Mouse (Mus musculus) liver, embryonic 11.5 days (tissue): ENCODE data around the gene Dna2. TPM values are rescaled to one million over a fixed set of nuclear protein-coding genes. Genes with fewer than 3 reads are reported as not detected.

Experiments
- ATAC-seq: fragments of 200-750 bp; cut with Nextera tagmentation; replicated peaks from 2 replicates; pipeline ENCODE4 v1.8.0; 2017; ENCODE audit warnings: moderate number of reproducible peaks, mild to moderate bottlenecking, moderate TSS enrichment, moderate library complexity; ENCODE audit not compliant: low FRiP score
- DNase-seq: peaks from one replicate; pipeline ENCODE4 v3.0.0-alpha.2; 2017; ENCODE audit warnings: low spot score
- H3K27ac ChIP-seq: fragments of 300-500 bp; sonication (generic); 2 replicates; pipeline ENCODE4 v1.5.1; 2014; ENCODE audit warnings: mild to moderate bottlenecking, low read depth, low read length, control low read depth
- H3K27me3 ChIP-seq: fragments of 300-500 bp; sonication (generic); replicated peaks from 2 replicates; pipeline ENCODE4 v1.6.1; 2014; ENCODE audit warnings: low read length, mixed read lengths; ENCODE audit not compliant: control insufficient read depth, insufficient read depth
- H3K36me3 ChIP-seq: fragments of 300-500 bp; sonication (generic); 2 replicates; pipeline ENCODE4 v1.6.1; 2014; ENCODE audit warnings: mild to moderate bottlenecking, low read length, moderate library complexity, mixed read lengths; ENCODE audit not compliant: control insufficient read depth, insufficient read depth
- H3K4me1 ChIP-seq: fragments of 300-500 bp; sonication (generic); replicated peaks from 2 replicates; pipeline ENCODE4 v1.6.1; 2014; ENCODE audit warnings: low read length, mixed read lengths; ENCODE audit not compliant: control insufficient read depth, insufficient read depth
- H3K4me2 ChIP-seq: fragments of 300-500 bp; sonication (generic); 2 replicates; pipeline ENCODE4 v1.6.1; 2014; ENCODE audit warnings: mild to moderate bottlenecking, control low read depth, moderate library complexity
- H3K4me3 ChIP-seq: fragments of 300-500 bp; sonication (generic); 2 replicates; pipeline ENCODE4 v1.5.1; 2014; ENCODE audit warnings: low read depth, low read length, control low read depth
- H3K9ac ChIP-seq: fragments of 300-500 bp; sonication (generic); 2 replicates; pipeline ENCODE4 v1.6.1; 2014; ENCODE audit warnings: low read depth, low read length, control low read depth
- H3K9me3 ChIP-seq: fragments of 300-500 bp; sonication (generic); 2 replicates; pipeline ENCODE4 v1.6.1; 2016; ENCODE audit warnings: low read length, inconsistent platforms, mixed read lengths; ENCODE audit not compliant: control insufficient read depth
- WGBS: fragments of 180-500 bp; shearing (Covaris S2); extraction: QIAGEN DNeasy Blood & Tissue Kit; methylation state at CpG from one replicate; pipeline ENCODE4 v1.1.7; 2014; 5-methylcytosine and 5-hydroxymethylcytosine counted together
- polyA plus RNA-seq: library from polyadenylated mRNA; unstranded; fragments of >200 nt; fragmentation: Nextera tagmentation; extraction: Ambion mirVana; gene quantifications from 2 replicates; pipeline ENCODE4 v1.2.1, GENCODE M21; 2014

Dna2 gene
- polyA plus RNA-seq, 1 experiment from 2014 or later: 58.1 TPM

DNA sequence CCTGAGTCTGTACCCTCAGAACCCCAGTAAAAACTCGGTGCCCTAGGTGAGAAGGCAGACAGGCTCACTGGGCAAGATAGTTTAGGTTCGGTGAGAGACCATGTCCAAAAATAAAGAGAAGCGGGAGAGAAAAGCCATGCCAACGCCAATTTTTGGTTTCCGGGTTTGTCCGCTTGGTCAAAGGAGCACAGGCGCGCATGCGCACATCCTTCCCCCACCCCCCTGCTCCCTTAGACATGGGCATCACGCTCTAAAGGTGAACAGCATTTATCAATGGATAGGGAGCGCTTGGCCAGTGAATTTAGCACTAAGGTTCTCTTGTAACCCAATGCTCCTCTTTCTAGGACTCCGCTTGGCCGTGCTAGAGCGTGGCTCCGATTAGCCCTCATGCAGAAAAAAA lies 43.8 kb downstream of the Dna2 start:
- peaks cover 10% of the 10 kb centered on the region; the same call in 1 of the 2 replicates for H3K36me3 ChIP-seq
- WGBS: 94% methylated on average over 15 of the region's 15 CpGs
- DNase-seq (no peak), ATAC-seq (no peak)
- H3K4me1 ChIP-seq: no peaks in the 10 kb centered on the region
- no peak overlapping the region for H3K27ac ChIP-seq
- no peak overlapping the region for H3K4me2 ChIP-seq
- H3K9me3 ChIP-seq: no peaks in the 10 kb centered on the region
- no peaks in the 10 kb centered on the region for H3K27me3 ChIP-seq
- H3K9ac ChIP-seq: no peak overlapping the region
- H3K4me3 ChIP-seq: no peak overlapping the region

DNA sequence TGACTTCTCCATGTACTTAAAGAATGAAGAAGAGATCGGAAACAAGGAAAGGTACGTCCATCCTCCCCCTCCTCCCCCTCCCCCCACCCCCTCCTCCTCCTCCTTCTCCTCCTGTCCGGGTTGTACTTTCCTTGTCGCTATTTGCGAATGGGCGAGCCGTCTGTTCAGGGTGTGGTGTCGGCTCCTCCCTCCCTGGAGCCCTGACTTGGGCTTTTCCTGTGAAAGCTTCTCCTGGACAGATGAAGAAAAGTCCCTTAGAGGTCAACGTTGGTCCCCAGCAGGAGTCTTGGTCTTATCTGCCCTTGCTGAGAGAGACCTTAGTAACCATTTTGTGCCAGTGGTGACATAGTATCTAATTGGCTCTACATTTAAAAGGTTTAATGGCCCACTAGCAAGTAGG lies 47.2 kb downstream of the Dna2 start:
- Histone ChIP-seq H3K4me2 (no peak overlapping the region), H3K4me1 (no peaks in the 10 kb centered on the region), H3K36me3 (peaks cover 15% of the 10 kb centered on the region; the same call in 1 of the 2 replicates), H3K9me3 (no peaks in the 10 kb centered on the region), H3K4me3 (no peak overlapping the region), H3K27ac (no peak overlapping the region), H3K9ac (no peak overlapping the region), H3K27me3 (no peaks in the 10 kb centered on the region)
- no peak for ATAC-seq
- no peak for DNase-seq
- WGBS: 86% methylated on average over 5 of the region's 9 CpGs

DNA sequence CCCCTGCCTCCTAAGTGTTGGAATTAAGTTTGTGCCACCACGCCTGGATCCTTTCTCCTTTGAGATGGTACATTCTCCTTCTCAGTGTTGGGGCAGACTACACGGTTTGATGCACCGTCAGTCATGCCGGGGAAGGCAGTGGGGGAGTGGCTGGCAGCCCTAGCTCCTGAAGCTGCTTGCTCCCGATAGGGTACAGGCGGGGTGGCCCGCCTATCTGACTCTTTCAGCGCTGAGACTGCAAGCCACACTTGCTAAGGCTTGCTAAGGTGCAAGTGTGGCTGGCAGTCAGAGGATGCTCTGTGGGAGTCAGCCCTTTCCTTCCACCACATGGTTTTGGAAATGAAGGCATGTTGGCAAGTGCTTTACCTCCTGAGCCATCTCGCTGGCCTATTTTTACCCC lies 53.8 kb downstream of the Dna2 start:
- Histone ChIP-seq H3K4me2 (no peak overlapping the region), H3K36me3 (peaks cover 21% of the 10 kb centered on the region), H3K4me3 (no peak overlapping the region), H3K27ac (no peak overlapping the region), H3K9me3 (no peaks in the 10 kb centered on the region), H3K9ac (no peak overlapping the region), H3K4me1 (no peaks in the 10 kb centered on the region), H3K27me3 (no peaks in the 10 kb centered on the region)
- 71% methylated on average over 9 of the region's 9 CpGs for WGBS
- DNase-seq (no peak), ATAC-seq (peak; percentile 83; the same call in 1 of the 2 replicates)

DNA sequence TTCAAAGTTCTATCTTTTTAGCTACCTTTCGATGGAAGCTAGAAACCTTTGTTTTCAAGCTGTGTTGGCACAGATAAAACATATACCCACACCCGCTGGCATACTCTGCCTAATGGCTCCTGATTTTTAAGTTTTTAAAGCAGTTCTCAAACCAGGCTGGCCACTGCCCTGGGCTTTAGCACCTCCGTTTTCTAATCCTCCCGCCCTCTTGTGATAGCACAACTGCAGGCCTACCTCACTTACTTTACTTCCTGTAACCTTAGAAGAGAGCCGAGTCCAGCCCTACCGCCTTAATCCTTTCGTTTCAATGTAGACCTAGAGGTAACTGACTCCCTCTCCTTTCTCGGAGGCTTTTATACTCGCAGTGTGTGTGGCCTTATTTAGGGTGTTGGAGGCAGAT lies 56.4 kb downstream of the Dna2 start:
- H3K27ac ChIP-seq: no peak overlapping the region
- no peaks in the 10 kb centered on the region for H3K4me1 ChIP-seq
- no peaks in the 10 kb centered on the region for H3K9me3 ChIP-seq
- H3K36me3 ChIP-seq: peaks cover 16% of the 10 kb centered on the region
- H3K4me3 ChIP-seq: no peak overlapping the region
- no peak overlapping the region for H3K4me2 ChIP-seq
- no peak for ATAC-seq
- 72% methylated on average over 9 of the region's 9 CpGs for WGBS
- H3K9ac ChIP-seq: no peak overlapping the region
- no peaks in the 10 kb centered on the region for H3K27me3 ChIP-seq
- DNase-seq: no peak

DNA sequence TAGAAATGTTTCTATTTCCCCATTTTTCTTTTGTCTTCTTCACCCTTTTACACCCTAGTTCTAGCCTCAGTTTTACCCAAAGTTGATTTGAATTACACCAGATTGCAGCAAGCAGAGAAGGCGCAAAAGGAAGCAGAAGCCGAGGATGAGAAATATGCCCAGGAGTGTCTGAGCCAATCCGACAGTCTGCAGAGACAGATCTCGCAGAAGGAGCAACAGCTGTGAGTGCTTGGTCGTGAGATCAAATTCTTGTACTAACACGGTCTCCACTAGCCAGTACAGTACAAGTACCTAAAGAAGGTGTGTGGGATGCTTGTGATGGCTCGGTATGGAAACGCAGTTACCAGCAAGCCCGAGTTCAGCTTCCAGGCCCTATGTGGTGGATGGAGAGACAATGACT lies 57.7 kb downstream of the Dna2 start:
- H3K27ac ChIP-seq: no peak overlapping the region
- H3K27me3 ChIP-seq: no peaks in the 10 kb centered on the region
- H3K4me1 ChIP-seq: no peaks in the 10 kb centered on the region
- no peak overlapping the region for H3K9ac ChIP-seq
- DNase-seq (no peak), ATAC-seq (no peak)
- H3K4me3 ChIP-seq: no peak overlapping the region
- no peak overlapping the region for H3K4me2 ChIP-seq
- 92% methylated on average over 9 of the region's 9 CpGs for WGBS
- peaks cover 16% of the 10 kb centered on the region for H3K36me3 ChIP-seq
- H3K9me3 ChIP-seq: no peaks in the 10 kb centered on the region

DNA sequence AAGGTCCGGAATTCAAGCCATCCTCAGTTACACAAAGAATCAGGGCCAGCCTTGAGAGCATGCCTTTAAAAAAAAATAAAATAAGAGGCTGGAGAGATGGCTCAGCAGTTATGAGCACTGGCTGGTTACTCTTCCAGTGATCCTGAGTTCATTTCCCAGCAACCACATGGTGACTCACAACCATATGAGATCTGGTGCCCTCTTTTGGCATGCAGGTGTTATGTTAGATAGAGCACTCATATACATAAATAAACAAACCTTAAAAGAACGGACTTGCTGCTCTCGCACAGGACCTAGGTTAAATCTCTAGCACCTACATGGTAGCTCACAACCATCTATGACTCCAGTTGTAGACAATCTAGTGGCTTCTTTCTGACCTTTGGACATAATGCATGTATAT lies 61.4 kb downstream of the Dna2 start:
- no peak overlapping the region for H3K27ac ChIP-seq
- ATAC-seq: no peak
- no peak overlapping the region for H3K4me3 ChIP-seq
- no peaks in the 10 kb centered on the region for H3K9me3 ChIP-seq
- no peaks in the 10 kb centered on the region for H3K27me3 ChIP-seq
- H3K9ac ChIP-seq: no peak overlapping the region
- 72% methylated on average over 3 of the region's 3 CpGs for WGBS
- no peak for DNase-seq
- no peaks in the 10 kb centered on the region for H3K4me1 ChIP-seq
- peaks cover 16% of the 10 kb centered on the region; the same call in 1 of the 2 replicates for H3K36me3 ChIP-seq
- H3K4me2 ChIP-seq: no peak overlapping the region

DNA sequence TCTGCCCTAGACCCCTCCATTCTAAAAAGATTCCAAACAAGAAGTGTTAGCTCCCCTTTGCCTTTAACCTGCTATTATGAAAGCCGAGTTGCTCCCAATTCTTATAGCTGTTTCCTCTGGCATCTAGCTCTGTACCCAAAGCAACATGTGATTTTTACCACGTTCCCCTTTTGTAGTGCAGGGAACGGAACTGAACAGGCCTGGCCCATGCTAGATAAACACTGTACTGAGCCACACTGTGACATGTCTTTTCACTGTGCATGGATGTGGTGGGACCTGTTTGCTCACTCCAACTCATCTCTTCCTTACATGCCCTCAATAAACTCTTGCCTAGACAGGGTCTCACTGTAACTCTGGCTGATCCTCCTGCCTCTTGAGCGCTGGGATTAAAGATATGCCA lies 63.4 kb downstream of the Dna2 start:
- peak; percentile 67; the same call in 1 of the 2 replicates for ATAC-seq

DNA sequence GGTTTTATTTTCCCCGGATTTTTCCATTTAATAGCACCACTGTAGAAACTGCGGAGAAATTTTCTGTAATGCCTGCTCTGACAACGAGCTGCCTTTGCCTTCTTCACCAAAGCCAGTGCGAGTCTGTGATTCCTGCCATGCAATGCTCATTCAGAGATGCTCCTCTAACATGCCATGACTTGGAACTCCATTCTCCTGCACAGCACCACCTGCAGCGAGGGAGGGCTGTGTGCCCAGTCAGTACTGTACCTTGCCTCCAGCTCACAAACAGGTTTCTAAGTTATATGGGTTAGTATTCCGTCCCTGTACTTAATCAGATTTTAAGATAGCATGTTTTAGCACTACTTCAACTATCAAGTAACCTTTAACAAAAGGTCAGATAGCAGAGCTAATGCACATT lies 64.7 kb downstream of the Dna2 start:
- H3K36me3 ChIP-seq: peaks cover 22% of the 10 kb centered on the region; the same call in 1 of the 2 replicates

More for the DNA sequence above, 63.4 kb downstream of the Dna2 start:
- DNase-seq: no peak
- Histone ChIP-seq H3K36me3 (peaks cover 16% of the 10 kb centered on the region; the same call in 1 of the 2 replicates), H3K4me3 (no peak overlapping the region), H3K9me3 (no peaks in the 10 kb centered on the region), H3K27me3 (no peaks in the 10 kb centered on the region), H3K4me1 (no peaks in the 10 kb centered on the region), H3K9ac (no peak overlapping the region), H3K27ac (no peak overlapping the region), H3K4me2 (no peak overlapping the region)
- 61% methylated on average over 4 of the region's 4 CpGs for WGBS

DNA sequence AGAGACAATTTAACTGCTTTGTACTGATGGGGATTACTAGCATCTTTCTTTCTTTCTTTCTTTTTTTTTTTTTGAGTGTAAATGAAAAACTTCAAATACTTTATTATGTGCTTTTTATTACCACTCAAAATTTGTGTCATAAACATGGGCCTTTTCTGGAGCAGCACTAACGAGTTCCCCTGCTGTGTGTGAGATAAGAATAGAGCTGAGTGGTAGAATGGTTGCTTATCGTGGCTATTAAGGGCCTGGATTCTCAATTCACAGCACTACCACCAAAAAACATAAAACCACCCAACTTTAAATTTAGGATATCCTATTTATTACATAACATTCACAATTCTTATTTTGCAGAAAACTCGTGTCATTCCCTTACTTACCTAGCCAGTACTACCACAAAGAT lies 66.7 kb downstream of the Dna2 start:
- WGBS: 71% methylated on average over 3 of the region's 3 CpGs
- Histone ChIP-seq H3K36me3 (peaks cover 29% of the 10 kb centered on the region), H3K9me3 (no peaks in the 10 kb centered on the region), H3K27me3 (no peaks in the 10 kb centered on the region), H3K4me1 (no peaks in the 10 kb centered on the region), H3K9ac (no peak overlapping the region), H3K27ac (no peak overlapping the region), H3K4me2 (no peak overlapping the region), H3K4me3 (no peak overlapping the region)
- DNase-seq: no peak
- no peak for ATAC-seq

More for the DNA sequence above, 64.7 kb downstream of the Dna2 start:
- Histone ChIP-seq H3K4me1 (no peaks in the 10 kb centered on the region), H3K4me2 (no peak overlapping the region), H3K27me3 (no peaks in the 10 kb centered on the region), H3K4me3 (no peak overlapping the region), H3K27ac (no peak overlapping the region), H3K9ac (no peak overlapping the region), H3K9me3 (no peaks in the 10 kb centered on the region)
- WGBS: 90% methylated on average over 6 of the region's 6 CpGs
- ATAC-seq (no peak), DNase-seq (no peak)
